Mouse (Mus musculus) telencephalon, adult 2 months (tissue): ENCODE results near the gene Diras1.
A peak's percentile ranks its signal among the peaks of the same experiment; 100 is the strongest.

Source experiments
- DNase-seq: peaks from one replicate; pipeline ENCODE4 v3.0.0-alpha.2; 2011; ENCODE audit warnings: low read depth, low spot score

The Diras1 gene

DNA sequence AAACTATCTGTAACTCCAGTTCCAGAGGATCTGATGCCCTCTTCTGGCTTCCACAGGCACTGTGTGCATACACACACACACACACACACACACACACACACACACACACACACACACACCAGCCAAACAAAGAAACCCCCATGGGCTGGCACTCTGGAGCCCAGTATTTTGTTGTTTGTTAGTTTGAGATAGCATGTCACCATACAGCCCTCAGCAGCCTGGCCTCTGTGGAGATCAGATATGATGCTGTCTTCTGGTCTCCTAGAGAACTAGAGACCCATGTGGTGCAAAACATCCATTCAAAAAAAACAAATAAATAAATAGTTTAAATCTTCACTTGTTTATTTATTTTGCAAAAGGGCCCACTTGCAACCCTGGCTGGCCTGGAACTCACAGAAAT is 2.8 kb upstream of the Diras1 start:
- DNase-seq = no peak

DNA sequence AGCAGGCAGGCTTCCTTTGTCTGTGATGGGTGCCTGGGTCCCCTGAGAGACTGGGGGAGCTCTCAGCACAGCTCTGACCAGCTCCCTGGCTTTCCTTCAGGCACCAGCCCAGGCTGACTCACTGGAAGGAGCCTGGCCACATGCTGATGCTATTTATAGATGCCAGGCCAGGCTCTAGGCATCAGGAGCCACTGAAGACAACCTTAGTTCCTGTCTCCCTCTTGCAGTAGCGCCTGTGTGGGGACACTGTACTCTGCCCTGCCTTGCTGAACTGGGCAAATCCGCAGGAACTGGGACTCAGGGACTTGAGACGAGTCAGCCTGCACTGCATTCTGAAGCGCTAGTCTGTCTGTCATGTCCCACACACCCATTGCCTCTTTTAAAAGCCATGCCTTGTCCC is 1.9 kb upstream of the Diras1 start:
- DNase-seq = no peak

DNA sequence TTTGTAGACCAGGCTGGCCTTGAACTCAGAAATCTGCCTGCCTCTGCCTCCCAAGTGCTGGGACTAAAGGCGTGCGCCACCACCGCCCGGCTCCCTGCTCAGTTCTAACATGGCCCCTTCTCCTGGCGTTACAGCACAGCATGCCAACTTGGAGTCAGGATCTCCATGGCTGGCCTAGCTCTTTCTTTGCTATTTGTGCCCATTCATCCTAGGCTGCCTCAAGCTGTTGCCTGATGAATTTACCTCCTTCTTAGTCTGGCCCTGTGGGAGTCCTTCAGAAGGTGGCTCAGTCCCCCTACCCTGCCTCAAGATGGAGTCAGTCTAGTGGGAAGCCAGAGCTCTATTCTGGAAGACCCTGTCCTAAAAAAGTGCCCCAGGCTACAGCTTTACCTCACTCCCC is 1.4 kb upstream of the Diras1 start:
- DNase-seq = no peak

DNA sequence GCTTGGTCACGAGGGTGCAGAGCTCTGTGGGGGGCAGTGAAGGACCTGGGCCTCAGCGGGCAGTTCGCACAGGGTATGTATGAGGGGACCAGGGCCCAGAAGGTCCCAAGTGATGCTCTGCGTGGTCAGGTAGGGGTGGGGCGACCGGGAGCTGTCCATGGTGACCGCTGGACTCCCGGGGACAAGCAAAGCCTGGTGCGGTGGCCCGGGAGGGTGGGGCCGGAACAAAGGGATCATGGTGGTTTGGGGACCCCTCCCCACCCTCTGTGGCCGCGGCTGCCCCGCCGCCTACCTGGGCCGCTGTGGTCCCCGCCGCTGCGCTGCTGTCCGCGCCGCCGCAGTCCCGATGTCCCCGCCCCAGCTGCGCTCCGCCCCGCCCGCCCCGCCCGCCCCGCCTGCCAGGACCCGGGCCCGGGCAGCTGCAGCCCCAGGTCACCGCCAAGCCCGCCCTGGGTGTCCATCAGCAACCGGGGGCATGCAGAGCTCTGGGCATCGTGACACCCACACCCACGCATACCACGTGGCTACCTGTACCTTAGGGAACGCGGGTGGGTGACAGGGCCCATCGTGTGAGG is 328 bp downstream of the Diras1 start:
- DNase-seq = no peak

DNA sequence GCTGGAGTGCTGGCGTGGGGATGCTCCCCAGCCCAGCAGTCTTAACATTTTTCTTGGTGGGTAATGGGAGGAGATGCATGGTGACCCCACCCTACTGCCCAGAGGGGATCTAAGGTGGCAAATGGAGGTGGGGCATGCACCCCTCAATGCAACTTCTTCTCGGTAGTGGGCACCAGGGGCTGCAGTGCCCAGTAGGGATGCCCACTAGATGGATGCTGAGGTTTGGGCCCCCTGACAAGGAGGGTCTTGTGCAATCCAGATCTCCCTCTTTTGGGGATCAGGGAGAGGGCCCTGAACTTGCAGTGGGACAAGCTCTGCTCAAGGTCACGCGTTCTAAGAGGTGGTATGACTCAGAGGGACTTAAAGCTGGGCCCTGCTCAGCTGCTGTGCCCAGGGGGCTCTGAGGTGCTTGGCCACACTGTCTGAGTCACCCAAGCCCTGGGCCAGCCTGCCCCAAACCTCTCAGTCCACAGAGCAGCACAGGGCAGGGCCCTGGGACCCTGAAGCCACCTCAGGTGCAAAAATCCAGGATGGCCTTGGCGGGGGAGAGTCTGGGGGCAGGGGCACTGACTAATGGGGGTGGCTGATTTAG is 1.0 kb downstream of the Diras1 start:
- no peak for DNase-seq

DNA sequence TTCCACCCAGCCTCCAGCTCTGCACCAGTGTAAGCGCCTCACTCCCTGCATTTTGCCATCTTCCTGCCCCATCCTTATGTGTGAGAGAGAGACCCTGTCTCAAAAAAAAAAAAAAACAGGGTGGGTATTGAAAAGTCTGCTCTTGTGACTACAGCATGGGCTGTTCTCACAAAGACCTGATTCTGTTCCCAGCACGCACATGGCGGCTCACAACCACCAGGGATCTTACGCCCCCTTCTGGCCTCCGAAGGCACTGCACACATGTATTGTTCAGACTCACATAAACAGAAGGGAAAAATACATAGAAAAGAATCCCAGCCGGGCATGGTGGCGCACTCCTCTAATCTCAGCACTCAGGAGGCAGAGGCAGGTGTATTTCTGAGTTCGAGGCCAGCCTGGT is 2.7 kb downstream of the Diras1 start:
- DNase-seq = no peak

DNA sequence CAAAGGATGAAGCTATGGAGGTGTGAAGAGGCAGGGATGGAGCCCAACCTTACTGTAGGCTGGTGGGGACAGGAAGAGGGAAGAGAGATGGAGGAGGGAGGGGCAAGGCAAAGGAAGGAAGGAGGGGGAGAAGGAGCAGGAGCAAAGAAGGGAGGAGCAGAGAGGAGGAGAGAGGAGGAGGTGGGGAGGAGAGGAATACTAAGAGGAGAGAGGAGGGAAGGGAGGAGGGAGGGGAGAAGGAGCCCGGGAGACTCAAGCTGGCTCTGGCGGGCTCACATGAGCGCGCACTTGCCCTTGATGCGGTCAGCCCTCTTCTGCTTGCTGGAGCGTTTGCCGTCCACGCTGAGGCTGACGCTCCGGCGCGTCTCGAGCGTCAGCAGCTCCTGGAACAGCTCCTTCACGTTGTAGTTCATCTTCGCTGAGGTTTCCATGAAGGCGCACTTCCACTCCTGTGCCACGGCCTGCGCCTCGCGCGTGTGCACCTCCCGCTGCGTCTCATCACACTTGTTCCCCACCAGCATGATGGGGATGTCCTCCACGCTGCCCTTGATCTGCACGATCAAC is 3.8 kb downstream of the Diras1 start:
- peak; percentile 71 for DNase-seq

DNA sequence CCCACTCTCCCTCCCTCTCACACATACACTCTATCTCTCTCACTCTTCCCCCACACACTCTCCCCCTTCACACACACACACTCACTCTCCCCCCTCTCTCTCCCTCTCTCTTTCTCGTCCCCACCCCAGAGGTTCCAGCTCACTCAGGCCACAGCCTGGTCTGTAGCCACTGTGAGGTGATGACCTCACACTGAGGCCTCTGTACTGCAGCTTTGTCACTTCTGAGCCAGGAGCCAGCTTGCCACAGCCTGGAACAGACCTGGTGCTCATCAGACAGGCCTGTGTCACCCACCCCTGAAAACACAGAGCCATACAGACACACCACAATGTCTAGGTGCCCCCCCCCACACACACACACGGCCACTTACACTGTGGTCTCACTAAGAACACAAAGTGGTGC is 5.3 kb downstream of the Diras1 start:
- no peak for DNase-seq

DNA sequence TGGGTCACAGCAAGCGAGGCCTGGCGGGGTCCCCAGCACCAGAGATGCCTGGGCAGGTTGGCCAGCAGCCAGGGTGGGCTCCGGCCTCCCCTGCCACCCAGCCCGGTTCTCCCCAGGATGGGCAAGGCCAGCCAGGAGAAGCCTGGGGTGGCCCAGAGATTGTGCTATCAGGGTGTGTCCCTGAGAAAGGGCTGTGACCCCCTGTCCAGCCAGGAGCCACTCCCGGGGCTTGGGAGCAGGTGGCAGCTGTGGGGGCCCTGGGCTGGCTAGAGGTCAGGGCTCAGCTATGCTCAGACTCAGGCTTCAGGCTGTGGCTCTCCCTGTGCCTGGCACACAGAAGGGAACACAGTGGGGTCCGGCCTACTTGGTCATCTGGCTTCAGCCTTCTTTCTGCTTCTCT is 5.8 kb downstream of the Diras1 start:
- no peak for DNase-seq

DNA sequence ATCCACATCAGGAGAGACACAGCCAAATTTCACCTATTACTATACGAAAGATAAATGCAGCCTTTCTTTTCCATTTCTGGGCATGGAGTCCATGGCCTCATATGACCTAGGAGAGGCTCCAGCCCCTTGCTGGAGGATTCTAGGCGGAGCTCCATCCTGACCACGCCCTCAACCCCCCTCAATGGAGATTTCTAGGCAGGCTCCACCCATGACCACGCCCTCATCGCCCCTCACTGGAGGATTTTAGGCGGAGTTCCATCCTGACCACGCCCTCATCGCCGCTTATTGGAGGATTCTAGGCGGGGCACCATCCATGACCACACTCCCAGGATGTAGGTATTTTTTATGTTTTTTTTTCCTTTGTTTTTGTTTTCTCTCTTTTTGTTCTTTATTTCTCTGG is 7.1 kb downstream of the Diras1 start:
- no peak for DNase-seq

DNA sequence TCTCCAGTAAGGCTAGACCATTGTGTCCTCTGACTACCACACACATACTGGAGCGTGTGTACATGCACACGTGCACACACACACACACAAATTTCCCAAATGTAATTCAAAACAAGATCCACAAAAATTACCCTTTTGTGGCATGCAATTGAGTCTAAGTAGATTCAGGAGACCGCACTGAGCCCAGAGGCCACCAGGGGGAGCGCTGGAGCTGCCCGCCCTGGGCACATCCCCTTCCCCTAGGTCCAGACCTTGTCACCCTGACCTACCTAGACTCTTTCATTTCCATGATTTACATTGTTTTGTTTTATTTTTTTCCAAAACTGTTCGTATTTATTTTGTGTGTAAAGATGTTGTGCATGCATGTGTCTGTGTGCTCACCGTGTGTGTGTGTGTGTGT is 8.8 kb downstream of the Diras1 start:
- no peak for DNase-seq

DNA sequence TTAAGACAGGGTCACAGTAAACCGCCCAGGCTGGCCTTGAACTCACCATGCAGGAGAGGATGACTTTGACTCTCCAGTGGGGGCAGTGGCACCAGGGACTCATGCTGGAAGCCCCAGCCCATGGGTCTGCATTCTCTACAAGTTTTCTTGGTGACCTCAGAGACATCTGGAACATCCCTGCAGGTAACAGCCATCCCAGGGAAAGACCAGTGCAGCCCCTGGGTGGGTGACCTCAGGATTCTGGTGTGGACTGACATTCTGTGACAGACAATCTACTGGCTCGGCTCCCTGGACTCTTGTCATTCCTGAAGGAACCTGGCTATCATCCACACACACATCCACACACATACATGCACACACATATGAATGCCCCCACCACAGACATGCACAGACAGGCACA is 9.8 kb downstream of the Diras1 start:
- no peak for DNase-seq

DNA sequence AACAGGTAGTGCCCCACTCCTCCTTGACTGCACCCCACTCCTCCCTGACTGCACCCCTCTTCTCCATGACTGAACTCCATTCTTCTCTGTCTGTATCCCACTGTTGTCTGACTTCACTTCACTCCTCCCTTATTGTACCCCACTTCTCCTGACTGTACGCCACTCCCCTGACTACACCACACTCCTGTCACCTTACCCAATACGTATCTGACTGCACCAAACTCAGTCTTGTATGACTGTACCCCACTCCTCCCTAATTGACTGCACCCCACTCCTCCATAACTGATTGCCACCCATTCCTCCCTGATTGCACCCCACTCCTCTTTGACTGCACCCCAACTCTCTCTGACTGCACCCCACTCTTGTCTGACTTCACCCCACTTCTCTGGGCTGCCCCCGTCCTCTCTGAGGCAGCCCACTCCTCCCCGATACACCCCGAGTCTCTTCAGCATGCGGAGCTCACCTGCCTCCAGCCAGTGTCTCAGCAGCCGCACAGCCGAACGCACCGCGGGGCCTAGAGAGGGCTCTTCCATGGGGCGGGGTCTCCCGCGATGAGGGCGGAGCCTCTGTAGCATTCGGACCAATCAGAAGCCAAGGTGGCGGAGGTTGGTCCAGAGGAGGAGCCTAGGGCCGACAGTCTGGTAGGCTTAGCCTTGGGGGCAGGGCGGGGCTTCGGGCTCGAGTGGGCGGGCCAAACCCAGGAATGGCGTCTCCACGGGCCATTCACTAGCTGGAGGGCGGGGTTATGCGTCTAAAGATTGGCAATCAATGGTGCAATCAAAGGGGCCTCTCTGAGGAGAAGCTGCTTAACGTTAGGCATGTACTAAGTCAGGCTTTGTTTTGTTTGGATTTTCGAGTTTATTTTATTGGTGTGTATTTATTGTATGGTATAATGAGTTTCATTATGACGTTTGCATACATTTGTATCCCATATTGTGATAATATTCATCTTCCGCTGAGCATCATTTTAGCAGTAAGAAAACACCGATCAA is 10.8 kb downstream of the Diras1 start, which contains the start of gene Gng7:
Gene Gng7, minus strand, starts transcription at position 553 of the 992 bp plus-strand sequence.
- DNase-seq = peak; percentile 95

DNA sequence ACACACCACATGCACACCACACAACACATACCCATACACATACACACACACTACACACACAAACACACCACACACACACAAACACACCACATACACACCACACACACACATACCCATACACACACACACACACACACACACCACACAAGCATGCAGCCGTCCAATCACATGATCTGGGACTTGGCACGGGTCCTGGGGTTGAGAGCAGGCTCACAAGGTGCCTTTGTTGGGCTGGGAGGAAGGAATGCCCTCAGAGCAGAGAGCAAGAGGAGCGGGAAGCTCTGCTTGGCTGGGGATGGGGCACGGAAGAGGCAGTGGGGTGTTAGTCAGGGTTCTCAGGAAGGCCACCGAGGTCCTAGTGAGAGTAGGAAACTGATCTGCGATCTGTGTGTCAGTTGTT is 14.6 kb downstream of the Diras1 start:
- DNase-seq = no peak

DNA sequence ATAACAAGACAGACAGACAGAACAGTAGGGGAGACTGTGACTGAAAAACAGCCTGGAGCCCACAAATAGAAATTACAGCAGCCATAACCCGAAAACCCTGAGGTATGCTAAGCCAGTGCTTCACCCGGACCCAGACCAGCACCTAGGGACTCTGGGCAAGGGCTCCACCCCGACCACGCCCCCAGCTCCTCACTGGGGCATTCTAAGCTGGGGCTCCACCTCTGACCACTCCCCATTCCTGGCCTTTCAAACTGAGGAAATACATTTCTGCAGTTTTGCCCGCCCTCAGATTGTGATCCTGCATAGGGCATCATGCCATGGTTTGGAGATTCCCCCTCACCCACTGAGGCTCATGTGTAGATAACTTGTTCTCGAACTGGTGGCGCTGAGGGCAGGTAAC is 18.2 kb downstream of the Diras1 start:
- DNase-seq = no peak

DNA sequence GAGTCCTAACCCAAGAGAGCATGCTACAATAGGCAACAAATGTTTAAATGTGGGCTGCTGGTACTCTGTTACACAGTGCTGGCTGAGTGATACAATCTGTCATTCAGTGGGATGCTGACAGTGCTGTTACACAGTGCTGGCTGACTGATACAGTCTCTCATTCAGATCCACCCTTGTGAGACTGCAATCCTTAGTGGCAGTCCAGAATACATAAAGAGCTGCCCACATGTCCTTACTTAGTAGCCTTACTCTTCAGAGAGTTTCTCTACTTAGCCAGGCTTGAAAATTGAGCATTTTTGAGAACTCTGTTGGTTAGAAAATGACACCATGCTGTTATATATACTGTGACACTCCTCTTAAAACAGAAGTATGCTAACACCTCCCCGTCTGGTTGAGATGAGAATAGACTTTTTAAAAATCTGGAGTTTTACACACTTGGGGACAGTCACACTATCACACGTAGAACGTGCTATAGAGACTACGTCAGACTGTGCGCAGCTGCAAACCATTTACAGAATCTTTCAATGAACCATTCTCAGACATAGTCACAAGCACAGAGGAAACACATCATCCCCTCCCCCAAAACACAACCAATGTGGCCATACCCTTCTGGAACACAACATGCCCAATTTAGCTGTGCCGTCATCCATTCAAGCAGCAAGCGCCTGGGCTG is 19.3 kb downstream of the Diras1 start:
- peak; percentile 89 for DNase-seq

DNA sequence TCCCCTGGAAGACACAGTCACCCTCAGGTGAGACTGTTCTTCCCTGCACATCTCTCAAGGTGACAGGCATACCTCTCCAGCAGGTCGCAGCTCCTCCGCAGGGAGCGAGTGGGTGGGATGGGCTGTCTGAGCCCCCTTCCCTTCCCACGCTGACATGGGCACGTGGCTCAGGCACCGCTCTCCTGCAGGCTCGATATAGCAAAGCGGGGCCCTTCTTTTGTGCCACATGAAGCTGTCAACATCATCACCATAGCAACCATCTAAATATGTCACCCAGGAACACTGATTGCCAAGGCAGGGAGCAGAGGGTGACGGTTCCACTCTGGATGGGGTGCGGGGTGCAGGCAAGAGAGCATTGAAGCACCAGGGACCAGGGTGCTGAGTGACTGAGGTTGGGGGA is 24.3 kb downstream of the Diras1 start:
- peak; percentile 83 for DNase-seq

DNA sequence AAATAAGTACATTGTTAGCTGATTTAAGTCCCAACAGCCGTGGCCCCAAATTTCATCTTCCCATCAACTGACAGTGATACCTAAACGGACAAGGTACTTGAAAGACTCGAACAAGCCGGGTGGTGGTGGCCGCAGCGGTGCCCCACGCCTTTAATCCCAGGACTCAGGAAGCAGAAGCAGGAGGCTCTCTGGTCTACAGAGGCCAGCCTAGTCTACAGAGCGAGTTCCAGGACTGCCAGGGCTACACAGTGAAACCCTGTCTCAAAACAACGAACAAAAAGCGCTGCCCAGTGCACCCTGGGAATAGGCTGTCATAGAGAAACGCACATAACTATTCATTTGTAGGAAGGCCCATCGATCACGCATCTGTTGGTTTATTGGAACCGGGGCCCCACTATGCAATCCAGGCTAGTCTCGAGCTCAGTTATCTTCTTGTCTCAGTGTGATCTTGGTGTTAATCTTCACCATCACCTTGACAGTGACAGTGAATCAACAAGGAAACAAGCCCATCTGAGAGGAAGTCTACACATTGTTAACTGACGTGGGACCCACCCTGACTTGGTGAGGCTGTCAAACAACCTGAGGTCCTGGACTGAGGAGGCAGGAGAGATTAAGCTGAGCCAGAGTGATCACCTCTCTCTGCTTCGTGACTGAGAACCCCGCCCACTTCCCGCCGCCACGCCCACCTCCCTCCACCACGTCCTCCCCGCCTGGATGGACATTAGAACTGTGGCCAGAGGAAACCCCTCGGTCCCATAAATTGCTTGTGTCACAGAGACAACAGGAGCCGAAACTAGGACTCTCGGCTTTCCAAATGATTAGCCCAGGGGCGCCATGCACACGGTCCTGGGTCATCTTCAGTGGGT is 25.0 kb downstream of the Diras1 start:
- DNase-seq = no peak

DNA sequence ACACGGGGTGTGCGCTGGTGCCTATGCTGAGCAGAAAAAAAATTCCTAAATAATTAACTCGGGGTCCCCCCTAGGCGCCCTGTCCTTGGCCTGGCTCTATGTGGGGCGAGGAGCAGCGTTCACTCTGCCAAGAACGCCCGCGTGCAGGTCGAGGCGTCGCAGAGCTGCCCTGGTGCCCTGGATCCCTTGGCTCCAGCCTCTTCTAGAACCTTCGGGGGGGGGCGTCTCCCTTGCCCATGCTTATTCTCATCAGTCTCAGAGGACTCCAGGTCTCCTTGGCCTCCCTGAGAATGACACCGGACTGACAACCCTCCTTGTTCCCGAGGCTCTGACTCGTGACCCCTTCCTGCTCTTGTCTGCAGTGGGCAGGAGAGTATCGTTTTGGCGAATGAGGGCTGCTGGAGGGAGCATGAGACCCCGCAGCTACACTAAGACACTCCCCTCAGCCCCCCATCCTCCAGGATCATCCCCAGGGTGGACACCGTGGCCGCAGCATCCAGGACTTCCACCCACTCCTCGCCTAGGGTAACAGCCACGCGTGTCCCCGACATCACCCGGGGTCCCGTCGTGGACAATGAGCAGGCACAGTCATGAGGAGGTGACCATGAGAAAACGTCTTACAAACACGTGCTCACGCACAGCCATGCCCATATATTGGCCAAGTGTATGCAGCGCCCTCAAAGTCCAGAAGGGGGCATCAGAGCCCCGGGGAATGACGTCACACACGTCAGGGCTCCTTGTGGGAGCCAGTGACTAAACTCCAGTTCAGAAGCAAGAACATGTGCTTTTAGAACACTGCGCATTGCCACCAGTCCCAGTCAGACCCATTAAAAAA is 25.9 kb downstream of the Diras1 start:
- peak; percentile 73 for DNase-seq

DNA sequence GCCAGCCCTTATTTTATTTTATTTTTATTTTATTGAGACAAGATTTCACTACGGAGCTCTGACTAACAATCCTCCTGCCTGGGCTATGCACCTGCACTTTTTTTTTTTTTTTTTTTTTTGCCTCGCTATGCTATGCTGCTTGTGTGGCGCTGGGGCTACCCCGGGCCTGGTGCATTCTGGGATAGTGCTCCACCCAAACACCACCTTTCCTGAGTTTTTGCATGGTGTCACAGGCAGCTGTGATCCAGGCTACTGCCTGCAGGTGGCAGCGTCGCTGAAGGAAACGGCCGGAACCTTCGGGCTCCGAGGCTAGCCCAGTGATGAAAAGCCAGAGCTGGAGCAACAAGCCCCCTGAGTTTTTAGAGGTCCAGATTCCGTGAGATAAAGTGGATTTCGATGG is 26.7 kb downstream of the Diras1 start:
- peak; percentile 60 for DNase-seq
